Mouse (Mus musculus) frontal cortex, postnatal 10 days (tissue): ENCODE results near the gene Ehmt1.
A peak's percentile ranks its signal among the peaks of the same experiment; 100 is the strongest.

ENCODE experiments used
- DNase-seq, 2 experiments: peaks; one replicate each; pipeline ENCODE4 v3.0.0; 2022; ENCODE audit warnings: low spot score in 2 of 2, mixed read lengths in 1 of 2

Gene Ehmt1

GRCm38 (mm10) chr2:24912189-24912588 is 7.2 kb downstream of the Ehmt1 start:
- no peak for DNase-seq

GRCm38 (mm10) chr2:24910481-24910880 is 8.9 kb downstream of the Ehmt1 start:
- DNase-seq = no peak

GRCm38 (mm10) chr2:24905653-24906155 is 13.7 kb downstream of the Ehmt1 start:
- no peak for DNase-seq

- no peak for DNase-seq
Measured at GRCm38 (mm10) chr2:24904823-24905652, 14.4 kb downstream of the Ehmt1 start.

GRCm38 (mm10) chr2:24902999-24903398 is 16.4 kb downstream of the Ehmt1 start:
- DNase-seq = no peak

GRCm38 (mm10) chr2:24901055-24901454 is 18.4 kb downstream of the Ehmt1 start:
- DNase-seq = no peak

GRCm38 (mm10) chr2:24899292-24899691 is 20.1 kb downstream of the Ehmt1 start:
- DNase-seq = no peak

- DNase-seq = no peak
Measured at GRCm38 (mm10) chr2:24896761-24897160, 22.7 kb downstream of the Ehmt1 start.

- no peak for DNase-seq
Measured at GRCm38 (mm10) chr2:24894211-24894610, 25.2 kb downstream of the Ehmt1 start.

- DNase-seq = no peak
Measured at GRCm38 (mm10) chr2:24892318-24892717, 27.1 kb downstream of the Ehmt1 start.

- DNase-seq = no peak
Measured at GRCm38 (mm10) chr2:24890541-24891447, 28.6 kb downstream of the Ehmt1 start.

- no peak for DNase-seq
Measured at GRCm38 (mm10) chr2:24888895-24889294, 30.5 kb downstream of the Ehmt1 start.

GRCm38 (mm10) chr2:24880686-24881085 is 38.7 kb downstream of the Ehmt1 start:
- no peak for DNase-seq

- no peak for DNase-seq
Measured at GRCm38 (mm10) chr2:24870952-24871351, 48.5 kb downstream of the Ehmt1 start.

GRCm38 (mm10) chr2:24863010-24863409 is 56.4 kb downstream of the Ehmt1 start:
- DNase-seq = peak in 1 of 2 experiments; percentile 17

GRCm38 (mm10) chr2:24852408-24852807 is 67.0 kb downstream of the Ehmt1 start:
- no peak for DNase-seq

- no peak for DNase-seq
Measured at GRCm38 (mm10) chr2:24846557-24846956, 72.9 kb downstream of the Ehmt1 start.

GRCm38 (mm10) chr2:24845256-24845655 is 74.2 kb downstream of the Ehmt1 start:
- no peak for DNase-seq

GRCm38 (mm10) chr2:24830614-24831013 is 88.8 kb downstream of the Ehmt1 start:
- DNase-seq = no peak

- no peak for DNase-seq
Measured at GRCm38 (mm10) chr2:24809746-24810145, 109.7 kb downstream of the Ehmt1 start.

GRCm38 (mm10) chr2:24807691-24808090 is 111.7 kb downstream of the Ehmt1 start:
- no peak for DNase-seq

GRCm38 (mm10) chr2:24807036-24807435 is 112.4 kb downstream of the Ehmt1 start:
- peak in 1 of 2 experiments; percentile 9 for DNase-seq
